Mouse (Mus musculus): Measurements from ENCODE around the gene Wasl. TPM values are rescaled to one million over a fixed set of nuclear protein-coding genes. Genes with fewer than 3 reads are reported as not detected.
A peak's percentile ranks its signal among the peaks of the same experiment; 100 is the strongest.

Gene Wasl
- polyA plus RNA-seq, 1 experiment from 2014 or later, result 45.6 TPM

- Histone ChIP-seq H3K4me3 (no peak overlapping the region), H3K4me1 (peaks cover 12% of the 10 kb centered on the region), H3K9ac (no peak overlapping the region), H3K4me2 (no peak overlapping the region), H3K27me3 (replicated peaks) (no peaks in the 10 kb centered on the region), H3K9me3 (peaks cover 7% of the 10 kb centered on the region; the same call in 1 of the 2 replicates), H3K27ac (replicated peaks) (no peak overlapping the region), H3K36me3 (no peaks in the 10 kb centered on the region)
- ATAC-seq (ENCODE audit: extremely low read depth, insufficient number of reproducible peaks, low FRiP score, low TSS enrichment), result no peak
Observed at GRCm38 (mm10) chr6:24573319-24573718, 91.5 kb downstream of the Wasl start.

- H3K4me1 ChIP-seq, result peaks cover 12% of the 10 kb centered on the region
Observed at GRCm38 (mm10) chr6:24572431-24572830, 92.4 kb downstream of the Wasl start.

GRCm38 (mm10) chr6:24571126-24571525 is 93.7 kb downstream of the Wasl start:
- Histone ChIP-seq H3K9ac (no peak overlapping the region), H3K9me3 (peaks cover 7% of the 10 kb centered on the region; the same call in 1 of the 2 replicates), H3K4me1 (peaks cover 12% of the 10 kb centered on the region), H3K4me2 (no peak overlapping the region), H3K27ac (replicated peaks) (peak overlapping the region; percentile 54), H3K27me3 (replicated peaks) (no peaks in the 10 kb centered on the region), H3K4me3 (no peak overlapping the region), H3K36me3 (no peaks in the 10 kb centered on the region)
- no peak for ATAC-seq (ENCODE audit: extremely low read depth, insufficient number of reproducible peaks, low FRiP score, low TSS enrichment)
- WGBS, result 52% methylated on average over 6 of the region's 6 CpGs

More at GRCm38 (mm10) chr6:24572431-24572830, 92.4 kb downstream of the Wasl start:
- Histone ChIP-seq H3K4me2 (no peak overlapping the region), H3K9me3 (peaks cover 7% of the 10 kb centered on the region; the same call in 1 of the 2 replicates), H3K27ac (replicated peaks) (no peak overlapping the region), H3K9ac (no peak overlapping the region), H3K27me3 (replicated peaks) (no peaks in the 10 kb centered on the region), H3K4me3 (no peak overlapping the region), H3K36me3 (no peaks in the 10 kb centered on the region)
- no peak for ATAC-seq (ENCODE audit: extremely low read depth, insufficient number of reproducible peaks, low FRiP score, low TSS enrichment)
- 87% methylated on average over 14 of the region's 14 CpGs for WGBS

GRCm38 (mm10) chr6:24570278-24570677 is 94.5 kb downstream of the Wasl start:
- no peak for ATAC-seq (ENCODE audit: extremely low read depth, insufficient number of reproducible peaks, low FRiP score, low TSS enrichment)
- Histone ChIP-seq H3K4me2 (no peak overlapping the region), H3K4me3 (no peak overlapping the region), H3K9me3 (peaks cover 7% of the 10 kb centered on the region; the same call in 1 of the 2 replicates), H3K36me3 (no peaks in the 10 kb centered on the region), H3K27ac (replicated peaks) (no peak overlapping the region), H3K9ac (no peak overlapping the region), H3K27me3 (replicated peaks) (no peaks in the 10 kb centered on the region), H3K4me1 (peaks cover 12% of the 10 kb centered on the region)
- 67% methylated on average over 11 of the region's 11 CpGs for WGBS

GRCm38 (mm10) chr6:24569711-24570110 is 95.1 kb downstream of the Wasl start:
- WGBS, result 60% methylated on average over 1 of the region's 1 CpGs
- H3K9ac ChIP-seq, result no peak overlapping the region
- H3K27ac ChIP-seq (replicated peaks), result 0 out of 2 replicates have a peak overlapping the region, but pooled peaks have one; percentile 48

GRCm38 (mm10) chr6:24568963-24569362 is 95.8 kb downstream of the Wasl start:
- peaks cover 4% of the 10 kb centered on the region; the same call in 1 of the 2 replicates for H3K9me3 ChIP-seq
- no peak for ATAC-seq (ENCODE audit: extremely low read depth, insufficient number of reproducible peaks, low FRiP score, low TSS enrichment)
- H3K27me3 ChIP-seq (replicated peaks), result no peaks in the 10 kb centered on the region
- peaks cover 12% of the 10 kb centered on the region for H3K4me1 ChIP-seq
- no peak overlapping the region for H3K9ac ChIP-seq
- H3K36me3 ChIP-seq, result no peaks in the 10 kb centered on the region
- 68% methylated on average over 5 of the region's 5 CpGs for WGBS
- no peak overlapping the region for H3K27ac ChIP-seq (replicated peaks)
- no peak overlapping the region for H3K4me2 ChIP-seq
- no peak overlapping the region for H3K4me3 ChIP-seq

More at GRCm38 (mm10) chr6:24569711-24570110, 95.1 kb downstream of the Wasl start:
- no peaks in the 10 kb centered on the region for H3K36me3 ChIP-seq
- H3K27me3 ChIP-seq (replicated peaks), result no peaks in the 10 kb centered on the region
- H3K4me1 ChIP-seq, result peaks cover 12% of the 10 kb centered on the region
- no peak for ATAC-seq (ENCODE audit: extremely low read depth, insufficient number of reproducible peaks, low FRiP score, low TSS enrichment)
- no peak overlapping the region for H3K4me2 ChIP-seq
- H3K4me3 ChIP-seq, result no peak overlapping the region
- H3K9me3 ChIP-seq, result peaks cover 7% of the 10 kb centered on the region; the same call in 1 of the 2 replicates

- no peaks in the 10 kb centered on the region for H3K9me3 ChIP-seq
- H3K27me3 ChIP-seq (replicated peaks), result no peaks in the 10 kb centered on the region
- H3K36me3 ChIP-seq, result no peaks in the 10 kb centered on the region
- H3K27ac ChIP-seq (replicated peaks), result no peak overlapping the region
- H3K4me2 ChIP-seq, result no peak overlapping the region
- WGBS, result 71% methylated on average over 1 of the region's 1 CpGs
- H3K9ac ChIP-seq, result no peak overlapping the region
- H3K4me1 ChIP-seq, result peaks cover 6% of the 10 kb centered on the region
- ATAC-seq (ENCODE audit: extremely low read depth, insufficient number of reproducible peaks, low FRiP score, low TSS enrichment), result no peak
- H3K4me3 ChIP-seq, result no peak overlapping the region
Observed at GRCm38 (mm10) chr6:24564886-24565285, 99.9 kb downstream of the Wasl start.

- H3K9me3 ChIP-seq, result no peaks in the 10 kb centered on the region
- H3K4me3 ChIP-seq, result no peak overlapping the region
- 58% methylated on average over 9 of the region's 9 CpGs for WGBS
- no peaks in the 10 kb centered on the region for H3K36me3 ChIP-seq
- no peaks in the 10 kb centered on the region for H3K27me3 ChIP-seq (replicated peaks)
- no peak for ATAC-seq (ENCODE audit: extremely low read depth, insufficient number of reproducible peaks, low FRiP score, low TSS enrichment)
- no peaks in the 10 kb centered on the region for H3K4me1 ChIP-seq
- H3K9ac ChIP-seq, result no peak overlapping the region
- no peak overlapping the region for H3K4me2 ChIP-seq
- H3K27ac ChIP-seq (replicated peaks), result no peak overlapping the region
Observed at GRCm38 (mm10) chr6:24564081-24564480, 100.7 kb downstream of the Wasl start.

Other genes with a start within 250 kb of the Wasl start
- gene Iqub, start 149.9 kb downstream of the Wasl start, polyA plus RNA-seq (2015; fragmentation: Nextera tagmentation; extraction: Ambion mirVana), result 0.27 and 0.31 TPM in 2 replicates
- gene Ndufa5, start 137.0 kb downstream of the Wasl start, polyA plus RNA-seq (2015; fragmentation: Nextera tagmentation; extraction: Ambion mirVana), result 619 and 704 TPM in 2 replicates
- gene Asb15, start 136.9 kb downstream of the Wasl start, polyA plus RNA-seq (2015; fragmentation: Nextera tagmentation; extraction: Ambion mirVana), result 0.14 and 0.16 TPM in 2 replicates
- 42.8 and 46.8 TPM in 2 replicates for gene Lmod2, start 67.2 kb downstream of the Wasl start, polyA plus RNA-seq (2015; fragmentation: Nextera tagmentation; extraction: Ambion mirVana)
- gene Hyal6, start 68.2 kb upstream of the Wasl start, polyA plus RNA-seq (2015; fragmentation: Nextera tagmentation; extraction: Ambion mirVana), result not detected in 2 replicates
- not detected in 2 replicates for gene Hyal4, start 83.3 kb upstream of the Wasl start, polyA plus RNA-seq (2015; fragmentation: Nextera tagmentation; extraction: Ambion mirVana)
- not detected in 2 replicates for gene Spam1, start 126.2 kb upstream of the Wasl start, polyA plus RNA-seq (2015; fragmentation: Nextera tagmentation; extraction: Ambion mirVana)
- gene Hyal5, start 193.0 kb upstream of the Wasl start, polyA plus RNA-seq (2015; fragmentation: Nextera tagmentation; extraction: Ambion mirVana), result not detected in 2 replicates